Mouse (Mus musculus) olfactory bulb, adult 2 months (tissue): ENCODE results near the gene Siglecg. TPM values are rescaled to one million over a fixed set of nuclear protein-coding genes. Genes with fewer than 3 reads are reported as not detected.
A peak's percentile ranks its signal among the peaks of the same experiment; 100 is the strongest.

Experiments used
- H3K27ac ChIP-seq: fragments of 200-500 bp; 2 replicates; pipeline ENCODE4 v1.5.1; 2012; ENCODE audit warnings: low read depth, low read length; ENCODE audit not compliant: insufficient read depth
- H3K4me1 ChIP-seq: fragments of 200-500 bp; 2 replicates; pipeline ENCODE4 v1.6.1; 2012; ENCODE audit warnings: low read length; ENCODE audit not compliant: control insufficient read depth, insufficient read depth
- H3K4me3 ChIP-seq: fragments of 200-500 bp; 2 replicates; pipeline ENCODE4 v1.5.1; 2012; ENCODE audit warnings: mild to moderate bottlenecking, low read depth, low read length, moderate library complexity; ENCODE audit not compliant: insufficient read depth
- CTCF ChIP-seq: fragments of 200-500 bp; IDR thresholded peaks from 2 replicates; pipeline ENCODE4 v1.5.1; 2012; ENCODE audit warnings: low read depth, mild to moderate bottlenecking, low read length, moderate library complexity; ENCODE audit not compliant: insufficient read depth
- POLR2A ChIP-seq: fragments of 200-500 bp; IDR thresholded peaks from 2 replicates; pipeline ENCODE4 v1.6.1; 2012; ENCODE audit warnings: mild to moderate bottlenecking, low read depth, low read length, moderate library complexity; ENCODE audit not compliant: insufficient read depth
- WGBS: fragments of 180-500 bp; shearing (Covaris S2); methylation state at CpG from one replicate; pipeline ENCODE4 v1.1.7; 2018; 5-methylcytosine and 5-hydroxymethylcytosine counted together
- polyA plus RNA-seq: library from polyadenylated mRNA; stranded (reverse); fragments of >200 nt; gene quantifications from 2 replicates; pipeline ENCODE4 v1.2.4, GENCODE M21; 2012; ENCODE audit warnings: low replicate concordance; ENCODE audit not compliant: missing spikeins, insufficient read depth, insufficient read length

The Siglecg gene
- polyA plus RNA-seq, 1 experiment = not detected

DNA sequence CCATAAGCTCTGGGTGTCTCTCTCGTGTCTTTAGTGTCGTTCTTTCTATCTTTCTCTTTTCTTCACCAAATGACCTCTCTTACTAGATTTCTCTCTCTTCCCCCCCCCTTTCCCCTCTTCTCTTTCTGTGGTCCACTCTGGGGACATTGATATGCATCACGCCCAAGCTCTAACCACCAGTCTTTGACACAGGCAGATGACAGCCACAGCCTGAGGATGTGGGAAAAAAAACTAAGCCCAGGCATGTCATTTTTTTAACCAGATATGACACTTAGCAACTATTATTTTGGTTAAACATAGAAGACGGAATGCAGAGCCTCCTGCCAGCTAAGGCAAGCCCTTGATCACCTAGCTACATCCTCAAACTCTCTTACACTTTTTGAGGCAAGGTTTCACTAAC is 30.6 kb downstream of the Siglecg start:
- Histone ChIP-seq H3K4me1 (peaks cover 9% of the 10 kb centered on the region), H3K27ac (no peak overlapping the region), H3K4me3 (no peak overlapping the region)
- 89% methylated on average over 4 of the region's 4 CpGs for WGBS
- TF ChIP-seq POLR2A (no peak), CTCF (no peak)

DNA sequence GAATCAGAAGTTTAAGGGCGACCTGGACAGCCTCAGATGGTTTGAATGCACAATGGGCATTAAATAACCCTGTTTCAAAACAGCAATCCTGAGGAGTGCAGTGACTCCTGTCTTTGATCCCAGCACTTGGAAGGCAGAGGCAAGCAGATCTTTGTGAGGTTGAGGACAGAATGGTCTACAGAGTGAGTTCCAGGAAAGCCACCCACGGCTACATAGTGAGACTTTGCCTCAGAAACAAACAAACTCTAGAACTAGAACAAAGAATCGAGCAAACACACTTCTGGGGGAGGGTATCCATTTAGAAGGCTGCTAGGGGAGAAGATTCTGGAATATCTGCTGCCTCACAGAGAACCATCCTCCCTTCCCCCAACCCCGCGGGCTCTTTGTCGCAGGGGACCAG is 32.5 kb downstream of the Siglecg start, which contains the start of gene Cldnd2:
Cldnd2 (plus strand) TSS at position 301 of the 400 bp plus-strand sequence.
- TF ChIP-seq POLR2A (no peak), CTCF (no peak)
- H3K4me3 ChIP-seq = no peak within 1 kb of the TSS
- H3K27ac ChIP-seq = no peak within 1 kb of the TSS
- WGBS = 77% methylated on average over 6 of the region's 6 CpGs
- H3K4me1 ChIP-seq = peaks cover 16% of the 10 kb centered on the region

DNA sequence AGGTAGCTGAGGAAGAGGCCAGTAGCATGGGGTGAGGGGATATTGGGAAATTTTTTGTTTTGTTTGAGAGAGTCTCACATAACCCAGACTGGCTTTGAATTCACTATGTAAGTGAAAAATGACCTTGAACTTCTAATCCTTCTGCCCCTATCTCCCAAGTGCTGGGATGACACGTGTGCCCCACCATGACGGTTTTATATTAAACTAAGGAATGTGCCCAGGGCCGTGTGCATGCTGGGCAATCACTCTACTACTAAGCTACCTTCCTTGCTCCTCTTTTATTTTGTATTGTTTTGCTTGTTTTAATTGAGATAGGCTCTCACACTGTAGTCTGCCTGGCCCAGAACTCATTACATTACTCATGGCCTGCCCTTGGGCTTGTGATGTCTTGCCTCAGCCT is 33.1 kb downstream of the Siglecg start:
- Histone ChIP-seq H3K4me1 (peaks cover 16% of the 10 kb centered on the region), H3K4me3 (no peak overlapping the region), H3K27ac (no peak overlapping the region)
- TF ChIP-seq POLR2A (no peak), CTCF (no peak)
- WGBS = 88% methylated on average over 3 of the region's 3 CpGs

DNA sequence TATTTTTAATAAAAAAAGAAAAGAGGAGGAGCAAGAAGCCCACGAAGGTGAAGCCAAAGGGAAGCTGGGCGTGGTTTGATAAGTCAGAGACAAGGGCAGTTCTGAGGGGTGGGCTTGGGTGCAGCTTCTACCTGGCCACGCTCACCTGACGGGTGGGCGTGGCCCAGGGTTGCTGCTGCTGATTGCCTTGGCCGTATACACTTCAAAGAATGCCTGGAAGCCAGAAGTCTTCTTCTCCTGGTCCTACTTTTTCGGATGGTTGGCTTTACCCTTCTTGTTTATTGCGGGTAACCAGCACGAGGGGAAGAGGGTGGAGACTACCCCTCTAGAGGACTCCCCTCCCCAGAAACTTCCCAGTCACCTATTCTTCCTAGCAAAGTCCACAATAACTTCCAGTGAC is 34.7 kb downstream of the Siglecg start:
- WGBS = 21% methylated on average over 9 of the region's 9 CpGs
- Histone ChIP-seq H3K4me1 (peaks cover 16% of the 10 kb centered on the region), H3K27ac (peak overlapping the region; percentile 85; the same call in 1 of the 2 replicates), H3K4me3 (peak overlapping the region; percentile 62)
- TF ChIP-seq CTCF (no peak), POLR2A (no peak)

DNA sequence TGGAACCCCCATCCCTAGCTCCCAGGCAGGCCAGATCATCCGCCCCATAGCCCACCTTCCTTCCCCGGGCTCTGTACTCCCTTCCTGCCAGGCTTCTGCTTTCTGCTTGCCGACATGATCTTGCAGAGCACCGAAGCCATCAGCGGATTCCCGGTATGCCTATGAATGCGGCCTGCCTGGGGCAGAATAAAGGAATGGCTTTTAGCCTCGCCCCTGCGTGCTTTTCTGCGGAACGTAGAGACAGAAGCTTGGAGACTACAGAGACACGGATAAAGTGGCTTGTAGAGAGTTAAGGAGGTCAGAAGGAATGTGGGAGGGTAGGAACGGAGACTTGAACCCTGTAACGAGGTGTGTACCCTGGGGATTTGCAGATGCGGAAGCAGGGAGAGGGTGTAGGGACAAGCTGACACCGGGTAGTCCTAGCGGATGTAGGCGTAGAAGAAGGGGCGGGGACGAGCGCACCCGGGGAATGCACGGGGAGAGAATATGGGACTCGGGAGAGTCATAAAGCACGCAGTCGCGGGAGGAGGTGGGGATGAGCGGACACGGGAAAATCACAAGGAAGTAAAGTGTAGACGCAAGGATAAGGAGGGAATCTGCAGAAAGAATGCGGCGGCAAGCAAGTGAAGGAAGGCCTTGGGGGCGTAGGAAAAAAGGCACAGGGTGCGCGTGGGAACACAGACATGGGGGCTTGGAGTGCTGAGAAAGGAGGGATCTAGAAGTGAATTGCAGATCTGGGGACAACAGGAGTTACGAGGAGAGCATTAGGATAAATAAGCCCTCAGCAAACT is 35.3 kb downstream of the Siglecg start:
- WGBS = 1% methylated on average over 36 of the region's 36 CpGs
- Histone ChIP-seq H3K4me3 (peak overlapping the region; percentile 62), H3K4me1 (peaks cover 16% of the 10 kb centered on the region), H3K27ac (peak overlapping the region; percentile 85)
- TF ChIP-seq CTCF = no peak
- no peak for TF ChIP-seq POLR2A

- H3K4me1 ChIP-seq = peaks cover 16% of the 10 kb centered on the region
- peak; percentile 89 for TF ChIP-seq POLR2A
- TF ChIP-seq CTCF = no peak
- peak within 1 kb of the TSS; percentile 85 for H3K27ac ChIP-seq
- WGBS = 0% methylated on average over 27 of the region's 27 CpGs
- H3K4me3 ChIP-seq = peak within 1 kb of the TSS; percentile 62
Measured at GRCm38 (mm10) chr7:43443917-43444293, 35.9 kb downstream of the Siglecg start, which contains the start of the genes Etfb and Gm45233. Gene Etfb, plus strand, starts transcription at chr7:43444083. Gene Gm45233, plus strand, starts transcription at chr7:43444128.

DNA sequence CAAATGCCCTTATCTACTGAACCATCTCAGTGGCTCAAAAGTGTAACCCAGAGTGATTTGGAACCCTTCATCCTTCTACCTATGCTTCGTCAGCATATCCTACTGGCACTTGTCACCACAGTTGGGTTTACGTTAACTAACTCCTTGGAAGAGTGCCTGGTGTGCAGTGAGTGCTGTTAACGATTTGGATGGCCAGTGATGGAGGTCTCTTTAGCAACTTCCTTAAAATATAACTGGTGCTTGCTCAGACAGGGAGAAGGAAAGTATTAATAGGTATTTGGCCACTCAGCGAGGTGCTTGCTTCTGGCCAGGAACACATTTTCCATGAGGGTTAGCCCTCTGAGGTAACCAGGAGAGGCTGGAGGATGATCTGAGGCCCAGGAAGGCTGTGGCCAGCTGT is 39.8 kb downstream of the Siglecg start:
- WGBS = 80% methylated on average over 4 of the region's 4 CpGs
- TF ChIP-seq POLR2A (no peak), CTCF (no peak)
- H3K27ac ChIP-seq = no peak overlapping the region
- H3K4me3 ChIP-seq = no peak overlapping the region
- peaks cover 10% of the 10 kb centered on the region for H3K4me1 ChIP-seq

- H3K27ac ChIP-seq = no peak overlapping the region
- TF ChIP-seq POLR2A (no peak), CTCF (no peak)
- 83% methylated on average over 3 of the region's 3 CpGs for WGBS
- peaks cover 6% of the 10 kb centered on the region for H3K4me1 ChIP-seq
- no peak overlapping the region for H3K4me3 ChIP-seq
Measured at GRCm38 (mm10) chr7:43448246-43448645, 40.2 kb downstream of the Siglecg start.

DNA sequence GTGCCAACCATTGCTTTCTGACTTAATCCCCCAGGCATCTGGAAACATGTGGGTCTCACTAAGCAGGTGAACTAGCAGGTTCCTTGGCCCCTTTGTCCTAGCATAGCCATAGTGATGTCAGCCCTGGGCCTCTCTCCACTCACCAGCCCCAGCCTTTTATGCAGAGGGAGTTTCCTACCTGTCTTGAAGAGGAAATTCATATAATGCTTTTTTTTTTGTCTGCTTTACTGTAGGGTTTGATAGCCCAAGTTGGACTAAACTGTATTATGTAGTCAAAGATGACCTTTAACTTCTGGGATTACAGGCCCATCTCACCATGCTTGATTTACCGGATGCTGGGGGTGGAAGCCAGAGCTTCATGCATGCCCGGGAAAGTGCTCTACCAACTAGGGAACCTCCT is 41.8 kb downstream of the Siglecg start:
- Histone ChIP-seq H3K4me1 (peaks cover 2% of the 10 kb centered on the region; the same call in 1 of the 2 replicates), H3K27ac (no peak overlapping the region), H3K4me3 (no peak overlapping the region)
- WGBS = 96% methylated on average over 2 of the region's 2 CpGs
- TF ChIP-seq POLR2A (no peak), CTCF (no peak)
